Mouse (Mus musculus) midbrain, embryonic 14.5 days (tissue): ENCODE results near the gene Tmem107. TPM values are rescaled to one million over a fixed set of nuclear protein-coding genes. Genes with fewer than 3 reads are reported as not detected.
A peak's percentile ranks its signal among the peaks of the same experiment; 100 is the strongest.

Experiments
- ATAC-seq: fragments of 200-750 bp; cut with Nextera tagmentation; 2 replicates; pipeline ENCODE4 v1.8.0; 2017; ENCODE audit warnings: moderate number of reproducible peaks, moderate library complexity; ENCODE audit not compliant: low FRiP score, low TSS enrichment
- DNase-seq: peaks from one replicate; pipeline ENCODE4 v3.0.0-alpha.2; 2015
- H3K27ac ChIP-seq: fragments of 300-500 bp; sonication (generic); replicated peaks from 2 replicates; pipeline ENCODE4 v1.5.1; 2014; ENCODE audit warnings: mild to moderate bottlenecking, low read depth, low read length, moderate library complexity
- H3K27me3 ChIP-seq: fragments of 300-500 bp; sonication (generic); 2 replicates; pipeline ENCODE4 v1.6.1; 2014; ENCODE audit warnings: low read length, control low read depth, mixed read lengths; ENCODE audit not compliant: control insufficient read depth, insufficient read depth
- H3K36me3 ChIP-seq: fragments of 300-500 bp; sonication (generic); 2 replicates; pipeline ENCODE4 v1.6.1; 2014; ENCODE audit warnings: low read length, control low read depth; ENCODE audit not compliant: control insufficient read depth, insufficient read depth
- H3K4me1 ChIP-seq: fragments of 300-500 bp; sonication (generic); 2 replicates; pipeline ENCODE4 v1.6.1; 2014; ENCODE audit warnings: mild to moderate bottlenecking, antibody characterized with exemption, low read length, control low read depth; ENCODE audit not compliant: control insufficient read depth, insufficient read depth
- H3K4me2 ChIP-seq: fragments of 300-500 bp; sonication (generic); 2 replicates; pipeline ENCODE4 v1.6.1; 2014; ENCODE audit warnings: mild to moderate bottlenecking, low read length, moderate library complexity
- H3K4me3 ChIP-seq: fragments of 300-500 bp; sonication (generic); replicated peaks from 2 replicates; pipeline ENCODE4 v1.5.1; 2014; ENCODE audit warnings: low read depth, low read length
- H3K9ac ChIP-seq: fragments of 300-500 bp; sonication (generic); replicated peaks from 2 replicates; pipeline ENCODE4 v1.6.1; 2014; ENCODE audit warnings: mild to moderate bottlenecking, low read length, moderate library complexity
- H3K9me3 ChIP-seq: fragments of 300-500 bp; sonication (generic); 2 replicates; pipeline ENCODE4 v1.6.1; 2016; ENCODE audit warnings: low read length, control low read depth, mixed read lengths; ENCODE audit not compliant: control insufficient read depth
- WGBS: fragments of 180-500 bp; shearing (Covaris S2); extraction: QIAGEN DNeasy Blood & Tissue Kit; methylation state at CpG from one replicate; pipeline ENCODE4 v1.1.7; 2014; 5-methylcytosine and 5-hydroxymethylcytosine counted together
- polyA plus RNA-seq: library from polyadenylated mRNA; unstranded; fragments of >200 nt; fragmentation: Nextera tagmentation; extraction: Ambion mirVana; gene quantifications from 2 replicates; pipeline ENCODE4 v1.2.1, GENCODE M21; 2014

Tmem107 gene
- polyA plus RNA-seq, 1 experiment from 2014 or later: 28.0 TPM

DNA sequence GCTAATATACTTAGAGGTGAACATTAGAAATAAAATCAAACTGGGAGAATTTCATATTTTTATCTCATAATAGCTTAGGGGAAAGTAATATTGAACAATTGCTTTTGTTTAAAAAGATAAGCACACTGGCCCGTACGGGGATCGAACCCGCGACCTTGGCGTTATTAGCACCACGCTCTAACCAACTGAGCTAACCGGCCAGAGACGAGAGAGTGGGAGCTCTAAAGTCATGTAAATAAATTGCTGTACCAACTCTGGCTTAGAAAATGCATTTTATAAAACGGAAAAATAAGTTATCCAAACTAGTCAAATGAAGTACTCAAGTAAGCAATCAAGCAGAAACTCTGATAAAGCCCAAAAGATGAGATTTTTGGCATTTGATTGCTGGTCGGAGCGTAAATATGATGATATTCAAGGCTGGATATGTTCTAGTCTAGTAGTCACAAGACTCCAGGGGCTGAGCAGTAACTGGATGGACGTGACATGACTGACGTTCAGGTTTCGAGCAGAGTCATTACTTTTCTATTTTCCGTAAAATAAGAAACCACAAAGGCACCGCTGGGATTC is 8.3 kb upstream of the Tmem107 start:
- H3K27ac ChIP-seq: peak overlapping the region; percentile 14; the same call in 1 of the 2 replicates
- H3K36me3 ChIP-seq: no peaks in the 10 kb centered on the region
- H3K27me3 ChIP-seq: no peaks in the 10 kb centered on the region
- H3K9me3 ChIP-seq: no peaks in the 10 kb centered on the region
- DNase-seq (peak; percentile 85), ATAC-seq (no peak)
- 1% methylated on average over 17 of the region's 17 CpGs for WGBS
- no peak overlapping the region for H3K9ac ChIP-seq
- H3K4me2 ChIP-seq: peak overlapping the region; percentile 94
- H3K4me1 ChIP-seq: peaks cover 39% of the 10 kb centered on the region
- peak overlapping the region; percentile 91 for H3K4me3 ChIP-seq

DNA sequence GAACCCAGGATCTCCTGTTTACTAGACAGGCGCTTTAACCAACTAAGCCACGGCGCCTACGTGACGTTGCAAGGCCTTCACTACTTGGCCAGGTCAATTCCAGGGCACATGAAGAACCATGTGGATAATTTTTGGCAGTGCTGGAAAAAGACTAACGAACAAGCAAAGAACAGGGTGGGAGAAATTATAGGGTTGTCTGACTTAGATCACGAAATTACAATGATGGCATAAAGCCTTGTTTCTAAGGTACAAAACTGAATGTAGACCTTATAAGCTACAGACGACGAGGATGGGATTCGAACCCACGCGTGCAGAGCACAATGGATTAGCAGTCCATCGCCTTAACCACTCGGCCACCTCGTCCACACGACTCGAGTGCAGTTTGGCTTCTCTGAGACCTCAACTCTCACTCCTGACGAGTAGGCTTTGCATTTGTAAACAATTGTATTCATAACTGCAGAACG is 7.8 kb upstream of the Tmem107 start:
- Histone ChIP-seq H3K36me3 (no peaks in the 10 kb centered on the region), H3K4me3 (peak overlapping the region; percentile 67), H3K27ac (peak overlapping the region; percentile 65), H3K4me1 (peaks cover 38% of the 10 kb centered on the region), H3K4me2 (peak overlapping the region; percentile 94), H3K27me3 (no peaks in the 10 kb centered on the region), H3K9ac (no peak overlapping the region; the same call in 1 of the 2 replicates), H3K9me3 (no peaks in the 10 kb centered on the region)
- DNase-seq: peak; percentile 95
- WGBS: under 1% methylated on average over 19 of the region's 19 CpGs
- ATAC-seq: peak; percentile 66

DNA sequence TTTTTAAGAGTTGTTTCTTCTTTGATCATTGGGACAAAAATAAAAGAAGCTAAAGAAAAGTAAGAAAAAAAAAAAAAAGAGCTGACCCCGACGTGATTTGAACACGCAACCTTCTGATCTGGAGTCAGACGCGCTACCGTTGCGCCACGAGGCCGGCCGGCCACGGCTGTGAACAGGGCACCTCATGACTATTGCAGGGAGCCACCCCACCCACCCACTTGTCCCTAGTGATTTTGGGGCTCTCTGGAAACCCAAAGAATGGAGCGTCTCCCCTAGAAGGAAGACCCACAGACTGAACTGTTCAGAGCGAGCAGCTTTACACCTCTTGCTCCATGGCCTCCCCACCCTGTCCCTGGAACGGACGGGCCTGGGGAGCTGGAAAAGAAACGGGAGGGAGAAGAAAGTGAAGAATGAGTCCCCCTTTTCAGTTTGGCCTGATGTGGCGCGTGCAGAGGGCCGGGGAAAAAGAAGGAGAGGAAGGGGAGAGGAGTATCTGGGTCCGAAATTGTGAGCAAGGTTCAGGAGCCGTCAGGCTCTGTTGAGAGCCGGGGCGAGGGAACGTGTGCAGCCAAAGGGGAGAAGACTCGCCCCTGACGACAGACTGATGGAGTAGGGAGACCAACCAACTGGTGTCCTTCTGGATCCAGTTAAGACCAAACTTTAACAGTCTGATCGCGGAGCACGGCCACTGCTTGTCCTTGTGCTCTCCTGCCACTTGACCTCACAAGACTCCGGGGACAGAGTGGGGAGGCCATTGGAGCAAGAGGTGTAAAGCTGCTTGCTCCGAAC is 7.0 kb upstream of the Tmem107 start:
- H3K9me3 ChIP-seq: no peaks in the 10 kb centered on the region
- peak overlapping the region; percentile 94 for H3K4me2 ChIP-seq
- H3K27ac ChIP-seq: peak overlapping the region; percentile 65; the same call in 1 of the 2 replicates
- H3K4me1 ChIP-seq: peaks cover 30% of the 10 kb centered on the region
- ATAC-seq (peak; percentile 35; the same call in 1 of the 2 replicates), DNase-seq (peak; percentile 87)
- H3K36me3 ChIP-seq: no peaks in the 10 kb centered on the region
- no peaks in the 10 kb centered on the region for H3K27me3 ChIP-seq
- under 1% methylated on average over 31 of the region's 31 CpGs for WGBS
- H3K9ac ChIP-seq: peak overlapping the region; percentile 71
- peak overlapping the region; percentile 67 for H3K4me3 ChIP-seq

DNA sequence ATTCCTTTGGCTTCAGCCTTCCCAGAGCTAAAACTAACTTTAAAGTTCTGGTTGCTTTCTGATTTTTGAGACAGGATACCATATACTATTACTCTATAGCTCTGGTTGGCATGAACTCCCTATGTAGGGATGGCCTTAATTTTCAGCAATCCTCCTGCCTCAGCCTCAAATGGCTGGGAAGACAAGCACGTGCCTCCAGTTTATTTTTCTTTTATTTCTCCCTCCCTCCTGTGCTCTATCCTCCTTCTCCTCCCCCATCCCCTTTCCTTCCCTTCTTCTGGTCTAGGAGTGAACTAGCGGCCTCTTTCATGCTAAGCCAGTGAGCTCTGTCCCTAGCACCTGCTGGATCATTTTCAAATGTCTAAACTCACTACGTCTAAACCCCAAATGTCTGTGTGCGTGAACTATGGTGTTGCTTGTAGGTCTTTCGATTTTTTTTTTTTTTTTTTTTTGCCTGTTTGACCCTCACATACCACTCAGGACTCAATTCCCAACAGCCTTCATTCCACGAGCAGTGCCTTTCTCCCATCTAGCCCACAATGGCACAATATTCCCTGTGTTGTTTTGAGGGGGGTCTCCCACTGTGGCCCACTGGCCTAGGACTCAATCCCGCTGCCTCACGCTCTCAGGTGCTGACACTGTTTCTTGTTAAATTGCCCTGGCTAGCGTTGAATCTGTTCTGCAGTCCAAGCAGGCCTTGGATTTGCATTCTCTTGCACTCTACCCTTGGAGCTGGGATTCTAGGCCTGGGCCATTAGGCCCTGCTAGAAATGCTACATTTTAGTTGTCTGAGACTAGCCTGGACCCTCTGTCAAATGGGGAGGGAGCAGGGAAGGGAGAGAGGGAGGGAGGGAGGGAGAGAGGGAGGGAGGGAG is 6.1 kb upstream of the Tmem107 start:
- no peaks in the 10 kb centered on the region for H3K9me3 ChIP-seq
- H3K27me3 ChIP-seq: no peaks in the 10 kb centered on the region
- peaks cover 29% of the 10 kb centered on the region for H3K4me1 ChIP-seq
- ATAC-seq (no peak), DNase-seq (no peak)
- peak overlapping the region; percentile 71; the same call in 1 of the 2 replicates for H3K9ac ChIP-seq
- no peak overlapping the region for H3K27ac ChIP-seq
- WGBS: 42% methylated on average over 9 of the region's 9 CpGs
- no peaks in the 10 kb centered on the region for H3K36me3 ChIP-seq
- peak overlapping the region; percentile 94 for H3K4me2 ChIP-seq
- peak overlapping the region; percentile 67 for H3K4me3 ChIP-seq

DNA sequence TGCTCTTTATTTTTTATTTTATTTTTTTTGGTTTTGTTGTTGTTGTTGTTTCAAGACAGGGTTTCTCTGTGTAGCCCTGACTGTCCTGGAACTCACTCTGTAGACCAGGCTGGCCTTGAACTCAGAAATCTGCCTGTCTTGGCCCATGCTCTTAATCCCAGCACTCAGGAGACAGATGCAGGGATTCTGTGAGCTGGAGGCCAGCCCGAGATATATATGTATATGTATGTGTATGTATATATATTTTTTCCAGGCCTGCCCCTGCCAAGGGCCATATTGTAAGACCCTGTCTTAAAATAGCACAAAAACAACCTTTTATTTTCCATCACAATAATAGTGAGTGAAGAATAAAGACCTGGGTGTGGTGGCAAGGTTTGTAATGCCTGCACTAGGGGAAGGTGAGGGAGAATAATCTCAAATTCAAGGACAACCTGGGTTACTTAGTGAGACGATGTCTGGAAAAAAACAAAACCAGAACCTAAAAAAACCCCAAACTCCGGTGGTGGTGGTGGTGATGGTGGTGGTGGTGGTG is 5.1 kb upstream of the Tmem107 start:
- Histone ChIP-seq H3K4me2 (peak overlapping the region; percentile 76), H3K27ac (no peak overlapping the region), H3K36me3 (no peaks in the 10 kb centered on the region), H3K9me3 (no peaks in the 10 kb centered on the region), H3K4me1 (peaks cover 33% of the 10 kb centered on the region), H3K9ac (no peak overlapping the region), H3K27me3 (no peaks in the 10 kb centered on the region), H3K4me3 (peak overlapping the region; percentile 35; the same call in 1 of the 2 replicates)
- WGBS: 62% methylated on average over 3 of the region's 3 CpGs
- DNase-seq: no peak
- no peak for ATAC-seq

DNA sequence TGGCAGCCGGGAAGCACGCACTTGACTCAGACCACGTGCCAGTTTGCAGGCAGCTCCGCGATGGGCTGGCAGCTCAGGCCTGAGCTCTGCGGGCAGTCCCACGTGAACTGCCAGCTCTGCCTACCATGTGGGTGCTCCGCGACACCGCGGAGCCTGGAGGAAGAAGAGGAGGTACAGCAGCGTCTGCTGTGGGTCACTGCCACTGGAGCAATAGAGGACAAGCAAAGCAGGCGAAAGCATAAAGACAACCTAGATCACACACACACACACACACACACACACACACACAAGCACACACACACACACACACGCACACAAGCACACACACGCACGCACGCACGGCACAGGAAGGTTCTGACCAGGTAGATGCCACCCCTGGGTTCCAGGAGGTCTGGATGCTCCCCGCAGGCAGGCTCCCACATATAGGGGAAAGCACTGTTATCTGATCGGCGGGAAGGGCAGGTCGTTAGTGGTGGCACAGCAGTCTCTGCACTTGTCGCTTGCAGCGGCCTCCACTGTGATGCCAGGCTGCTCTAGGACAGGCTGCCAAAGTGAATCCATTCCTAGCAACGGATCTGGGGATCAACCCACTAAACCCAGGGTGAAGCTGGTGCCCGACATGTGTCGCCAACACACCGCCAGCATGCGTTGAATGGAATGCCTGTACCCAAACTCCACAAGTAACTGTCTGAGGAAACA is 4.3 kb upstream of the Tmem107 start:
- H3K27ac ChIP-seq: 0 out of 2 replicates have a peak overlapping the region, but pooled peaks have one; percentile 20
- under 1% methylated on average over 29 of the region's 29 CpGs for WGBS
- peak overlapping the region; percentile 47; the same call in 1 of the 2 replicates for H3K9ac ChIP-seq
- no peaks in the 10 kb centered on the region for H3K9me3 ChIP-seq
- H3K27me3 ChIP-seq: no peaks in the 10 kb centered on the region
- H3K4me1 ChIP-seq: peaks cover 27% of the 10 kb centered on the region
- peak overlapping the region; percentile 35 for H3K4me3 ChIP-seq
- H3K36me3 ChIP-seq: no peaks in the 10 kb centered on the region
- DNase-seq: peak; percentile 57
- no peak for ATAC-seq
- H3K4me2 ChIP-seq: peak overlapping the region; percentile 76

DNA sequence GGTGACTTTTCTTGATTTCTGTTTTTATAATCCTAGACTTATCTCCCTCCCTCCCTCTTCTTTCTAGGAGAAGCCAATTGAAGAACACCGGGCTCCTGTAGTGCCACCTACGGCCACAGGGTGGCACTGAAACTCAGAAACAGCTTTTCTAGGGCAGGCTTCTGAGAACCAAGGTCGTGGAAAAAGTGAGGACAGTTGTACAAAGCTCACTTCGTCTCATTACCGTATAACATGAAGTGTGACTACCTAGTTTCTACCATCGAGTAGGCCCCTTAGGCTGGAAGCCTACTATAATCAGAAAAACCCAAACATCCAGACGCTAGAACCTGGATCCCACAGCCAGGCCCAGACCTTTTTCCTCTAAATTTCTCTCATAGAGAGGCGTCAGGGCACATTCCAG is 3.6 kb upstream of the Tmem107 start:
- no peak overlapping the region; the same call in 1 of the 2 replicates for H3K9ac ChIP-seq
- WGBS: 10% methylated on average over 8 of the region's 8 CpGs

DNA sequence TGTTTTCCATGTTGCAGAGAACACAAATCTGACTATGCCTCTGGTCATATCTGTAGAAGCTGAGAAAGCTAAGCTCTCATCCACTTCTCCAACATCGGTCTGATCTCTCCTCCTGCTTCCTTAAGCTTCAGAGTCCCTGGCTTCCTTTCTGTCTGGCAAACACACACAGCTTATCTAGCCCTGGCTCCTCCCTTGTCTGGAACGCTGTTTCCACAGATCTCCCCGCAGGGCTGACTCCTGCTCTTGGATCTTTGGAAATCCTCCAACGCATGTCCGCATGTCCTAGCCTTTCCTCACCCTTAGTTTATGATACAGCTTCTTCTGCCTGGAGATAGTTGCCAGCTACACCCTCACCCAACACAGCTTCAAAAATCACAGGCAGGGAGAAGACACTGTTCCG is 3.0 kb upstream of the Tmem107 start:
- Histone ChIP-seq H3K9me3 (no peaks in the 10 kb centered on the region), H3K4me2 (no peak overlapping the region), H3K36me3 (no peaks in the 10 kb centered on the region), H3K27ac (no peak overlapping the region), H3K27me3 (no peaks in the 10 kb centered on the region), H3K9ac (no peak overlapping the region), H3K4me3 (no peak overlapping the region), H3K4me1 (peaks cover 35% of the 10 kb centered on the region)
- DNase-seq: no peak
- ATAC-seq: no peak
- 61% methylated on average over 6 of the region's 6 CpGs for WGBS

More for the DNA sequence above, 3.6 kb upstream of the Tmem107 start:
- Histone ChIP-seq H3K27me3 (no peaks in the 10 kb centered on the region), H3K9me3 (no peaks in the 10 kb centered on the region), H3K27ac (no peak overlapping the region), H3K4me1 (peaks cover 29% of the 10 kb centered on the region), H3K4me2 (peak overlapping the region; percentile 76), H3K36me3 (no peaks in the 10 kb centered on the region), H3K4me3 (peak overlapping the region; percentile 35)
- ATAC-seq (no peak), DNase-seq (peak; percentile 95)
